Mouse (Mus musculus) lung, postnatal 0 days (tissue): ENCODE data around the gene Rap1gap2. TPM values are rescaled to one million over a fixed set of nuclear protein-coding genes. Genes with fewer than 3 reads are reported as not detected.
A peak's percentile ranks its signal among the peaks of the same experiment; 100 is the strongest.

Experiments used
- ATAC-seq: fragments of 200-750 bp; cut with Nextera tagmentation; 2 replicates; pipeline ENCODE4 v1.8.0; 2017; ENCODE audit warnings: moderate library complexity
- DNase-seq: peaks from one replicate; pipeline ENCODE4 v3.0.0-alpha.2; 2016; ENCODE audit warnings: low spot score
- H3K27ac ChIP-seq: fragments of 300-500 bp; sonication (generic); 2 replicates; pipeline ENCODE4 v1.5.1; 2014; ENCODE audit warnings: antibody characterized with exemption, mild to moderate bottlenecking, low read length, mixed read lengths
- H3K27me3 ChIP-seq: fragments of 300-500 bp; sonication (generic); replicated peaks from 2 replicates; pipeline ENCODE4 v1.6.1; 2014; ENCODE audit warnings: low read length, mixed read lengths; ENCODE audit not compliant: insufficient read depth
- H3K36me3 ChIP-seq: fragments of 300-500 bp; sonication (generic); 2 replicates; pipeline ENCODE4 v1.6.1; 2014; ENCODE audit warnings: low read length, mixed read lengths; ENCODE audit not compliant: insufficient read depth
- H3K4me1 ChIP-seq: fragments of 300-500 bp; sonication (generic); 2 replicates; pipeline ENCODE4 v1.6.1; 2014; ENCODE audit warnings: antibody characterized with exemption, low read depth, low read length, mixed read lengths; ENCODE audit not compliant: insufficient read depth
- H3K4me2 ChIP-seq: fragments of 300-500 bp; sonication (generic); replicated peaks from 2 replicates; pipeline ENCODE4 v1.6.1; 2014; ENCODE audit warnings: low read depth, mild to moderate bottlenecking, low read length, moderate library complexity, mixed read lengths
- H3K4me3 ChIP-seq: fragments of 300-500 bp; sonication (generic); 2 replicates; pipeline ENCODE4 v1.5.1; 2014; ENCODE audit warnings: low read depth, low read length
- H3K9ac ChIP-seq: fragments of 300-500 bp; sonication (generic); replicated peaks from 2 replicates; pipeline ENCODE4 v1.6.1; 2014; ENCODE audit warnings: low read depth, mild to moderate bottlenecking
- H3K9me3 ChIP-seq: fragments of 300-500 bp; sonication (generic); 2 replicates; pipeline ENCODE4 v1.6.1; 2016; ENCODE audit warnings: low read length, mixed read lengths
- CTCF ChIP-seq: IDR thresholded peaks from 2 replicates; pipeline ENCODE4 v1.5.1; 2016; ENCODE audit warnings: antibody characterized with exemption, mild to moderate bottlenecking
- EP300 ChIP-seq: IDR thresholded peaks from 2 replicates; pipeline ENCODE4 v1.6.1; 2016; ENCODE audit warnings: antibody characterized with exemption, mild to moderate bottlenecking, control low read depth
- WGBS: fragments of 180-500 bp; shearing (Covaris S2); extraction: QIAGEN DNeasy Blood & Tissue Kit; methylation state at CpG from one replicate; pipeline ENCODE4 v1.1.7; 2014; 5-methylcytosine and 5-hydroxymethylcytosine counted together
- polyA plus RNA-seq: library from polyadenylated mRNA; unstranded; fragments of >200 nt; fragmentation: Nextera tagmentation; extraction: Ambion mirVana; gene quantifications from 2 replicates; pipeline ENCODE4 v1.2.1, GENCODE M21; 2015

The Rap1gap2 gene
- polyA plus RNA-seq, 1 experiment from 2014 or later, result 1.1 TPM

DNA sequence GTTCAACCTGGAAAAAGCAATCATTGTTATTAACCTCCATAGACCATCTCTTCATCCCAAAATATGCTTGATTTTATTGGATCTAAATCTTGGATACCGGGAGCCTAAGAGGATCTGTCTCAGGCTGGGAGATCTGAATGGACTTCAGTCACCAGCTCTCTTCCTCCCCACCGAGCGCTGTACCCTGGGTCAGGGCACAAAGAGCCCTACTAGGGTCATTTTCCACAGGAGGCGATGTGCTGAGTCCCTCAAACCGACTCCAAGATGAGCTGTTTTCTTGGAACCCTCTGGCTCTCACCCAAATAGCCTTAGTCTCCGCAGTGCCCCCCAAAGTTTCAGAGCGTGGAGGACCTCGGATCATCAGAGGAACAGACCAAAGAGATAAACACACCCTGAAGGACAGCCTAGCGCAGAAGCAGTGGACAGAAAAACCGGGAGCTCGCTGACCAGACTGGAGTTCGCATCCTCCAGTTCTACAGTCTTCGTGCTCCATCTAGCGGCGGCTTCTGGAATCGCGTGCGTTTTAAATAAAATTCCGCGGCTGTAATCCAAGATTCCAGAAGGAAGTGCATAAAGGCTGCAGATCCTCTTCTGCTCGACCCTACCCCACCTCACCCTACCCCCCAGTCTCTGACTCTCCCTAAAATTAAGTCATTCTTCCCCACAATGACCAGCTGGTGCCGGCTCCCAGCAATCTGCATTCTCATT lies 239.2 kb downstream of the Rap1gap2 start:
- 11% methylated on average over 22 of the region's 22 CpGs for WGBS
- no peaks in the 10 kb centered on the region for H3K9me3 ChIP-seq

GRCm38 (mm10) chr11:74361769-74362168 lies 248.9 kb downstream of the Rap1gap2 start, which contains the start of gene Olfr412:
Olfr412 (plus strand) TSS chr11:74362069.
- ATAC-seq, result no peak

More for the DNA sequence above, 239.2 kb downstream of the Rap1gap2 start:
- Histone ChIP-seq H3K4me3 (no peak overlapping the region), H3K4me2 (no peak overlapping the region), H3K4me1 (no peaks in the 10 kb centered on the region), H3K27ac (no peak overlapping the region), H3K27me3 (no peaks in the 10 kb centered on the region), H3K36me3 (no peaks in the 10 kb centered on the region), H3K9ac (no peak overlapping the region)
- DNase-seq (peak; percentile 61), ATAC-seq (0 out of 2 replicates have a peak, but pooled peaks have one; percentile 16)
- TF ChIP-seq CTCF (peak; percentile 84), EP300 (no peak)

DNA sequence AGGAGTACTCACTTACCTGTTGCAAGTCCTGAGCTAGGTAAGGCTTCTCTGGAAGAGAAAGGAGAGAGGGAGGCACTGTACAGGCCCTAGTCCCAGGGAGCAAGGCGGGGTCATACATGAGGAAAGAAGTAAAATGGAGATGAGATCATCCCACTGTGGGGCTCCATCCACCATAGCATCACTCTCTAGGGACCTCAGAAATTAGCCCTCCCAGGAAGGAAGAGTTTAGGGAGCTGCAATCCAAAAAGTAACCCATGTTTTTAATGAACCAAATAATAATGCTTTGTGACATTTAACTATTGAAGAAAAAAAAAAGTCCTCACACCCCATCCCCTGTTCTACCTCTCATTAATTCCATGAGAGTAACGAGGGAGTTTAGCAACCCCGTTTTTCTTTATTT lies 258.2 kb downstream of the Rap1gap2 start, which contains the start of gene Olfr411:
Gene Olfr411 (minus strand): TSS at position 101 of the 400 bp plus-strand sequence.
- no peaks in the 10 kb centered on the region for H3K36me3 ChIP-seq
- DNase-seq, result no peak
- H3K9ac ChIP-seq, result no peak within 1 kb of the TSS
- no peak within 1 kb of the TSS for H3K4me3 ChIP-seq
- no peaks in the 10 kb centered on the region for H3K27me3 ChIP-seq
- H3K4me1 ChIP-seq, result no peaks in the 10 kb centered on the region
- H3K9me3 ChIP-seq, result no peaks in the 10 kb centered on the region
- no peak for ATAC-seq
- no peak within 1 kb of the TSS for H3K27ac ChIP-seq
- H3K4me2 ChIP-seq, result no peak within 1 kb of the TSS
- TF ChIP-seq EP300 (no peak), CTCF (no peak)
- WGBS, result 78% methylated on average over 3 of the region's 3 CpGs

More at GRCm38 (mm10) chr11:74361769-74362168, 248.9 kb downstream of the Rap1gap2 start, which contains the start of gene Olfr412:
- Histone ChIP-seq H3K36me3 (no peaks in the 10 kb centered on the region), H3K9me3 (no peaks in the 10 kb centered on the region), H3K4me2 (no peak within 1 kb of the TSS), H3K4me1 (no peaks in the 10 kb centered on the region), H3K27ac (no peak within 1 kb of the TSS), H3K27me3 (no peaks in the 10 kb centered on the region), H3K9ac (no peak within 1 kb of the TSS), H3K4me3 (no peak within 1 kb of the TSS)
- no peak for DNase-seq
- WGBS, result 59% methylated on average over 1 of the region's 1 CpGs
- TF ChIP-seq EP300 (no peak), CTCF (no peak)

- Histone ChIP-seq H3K9ac (no peak within 1 kb of the TSS), H3K27ac (no peak within 1 kb of the TSS), H3K4me3 (no peak within 1 kb of the TSS), H3K36me3 (no peaks in the 10 kb centered on the region), H3K27me3 (no peaks in the 10 kb centered on the region), H3K4me2 (no peak within 1 kb of the TSS), H3K9me3 (no peaks in the 10 kb centered on the region), H3K4me1 (no peaks in the 10 kb centered on the region)
- no peak for DNase-seq
- no peak for TF ChIP-seq CTCF
- no peak for TF ChIP-seq EP300
- ATAC-seq, result no peak
- WGBS, result 75% methylated on average over 6 of the region's 6 CpGs
Measured at GRCm38 (mm10) chr11:74337931-74338330, 272.8 kb downstream of the Rap1gap2 start, which contains the start of gene Olfr410. Olfr410 (minus strand) TSS chr11:74338031.

Other genes with a start within 250 kb of the Rap1gap2 start
- not detected in 2 replicates for gene Olfr412, start 248.8 kb downstream of the Rap1gap2 start, polyA plus RNA-seq
- gene Ccdc92b, start 8.7 kb upstream of the Rap1gap2 start, polyA plus RNA-seq, result 0.69 and 0.85 TPM in 2 replicates
- gene Cluh, start 38.6 kb upstream of the Rap1gap2 start, polyA plus RNA-seq, result 8.2 and 9.2 TPM in 2 replicates
- 49.1 and 60.8 TPM in 2 replicates for gene Pafah1b1, start 113.8 kb upstream of the Rap1gap2 start, polyA plus RNA-seq
- 13.7 and 18.1 TPM in 2 replicates for gene Mettl16, start 159.9 kb upstream of the Rap1gap2 start, polyA plus RNA-seq
- gene Mnt, start 220.0 kb upstream of the Rap1gap2 start, polyA plus RNA-seq, result 4.7 and 4.9 TPM in 2 replicates